11 mouse cellular contexts compared by ENCODE assay signal in genomic region chr2:128755149-128755691, GRCm38 (mm10). TPM values are rescaled to one million over a fixed set of nuclear protein-coding genes. Genes with fewer than 3 reads are reported as not detected.
"Had no signal": no experiment of that assay in that cellular context is flagged by ENCODE, and none has a peak within 500 bp of the region (broad histone marks: within the 10 kb centered on the region; RNA-seq: fewer than 3 reads in every experiment).

No protein-coding gene starts in this region.

- H3K4me2 ChIP-seq: limb, embryonic 13.5 days; midbrain, embryonic 12.5 days; stomach, embryonic 15.5 days had no signal

- H3K4me3 ChIP-seq: limb, embryonic 13.5 days; midbrain, embryonic 12.5 days; stomach, embryonic 15.5 days had no signal

- DNase-seq: kidney, postnatal 14 days; lung, adult 18-20 months; right cerebral cortex, postnatal 14 days; thymus, adult 2 months; thymus, postnatal 25 days had no signal

- H3K9me3 ChIP-seq: limb, embryonic 13.5 days; midbrain, embryonic 12.5 days; stomach, embryonic 15.5 days had no signal

- H3K36me3 ChIP-seq: midbrain, embryonic 12.5 days; stomach, embryonic 15.5 days had no signal

- H3K9ac ChIP-seq: limb, embryonic 13.5 days; liver, embryonic 14.5 days; midbrain, embryonic 12.5 days; stomach, embryonic 15.5 days had no signal

- H3K4me1 ChIP-seq: stomach, embryonic 15.5 days had no signal

- H3K27ac ChIP-seq: limb, embryonic 13.5 days; liver, embryonic 14.5 days; midbrain, embryonic 12.5 days; stomach, embryonic 15.5 days had no signal

- H3K27me3 ChIP-seq: limb, embryonic 13.5 days; midbrain, embryonic 12.5 days; stomach, embryonic 15.5 days had no signal

- ATAC-seq: midbrain, embryonic 16.5 days had no signal

RNA-seq across cellular contexts. Expression of gene Mertk, which starts 56.5 kb away (rescaled TPM):
- total RNA-seq: megakaryocyte-erythroid progenitor cell, adult 5-6 weeks had no signal
